Mouse (Mus musculus): Measurements from ENCODE around the gene Vamp8.

Vamp8 gene

DNA sequence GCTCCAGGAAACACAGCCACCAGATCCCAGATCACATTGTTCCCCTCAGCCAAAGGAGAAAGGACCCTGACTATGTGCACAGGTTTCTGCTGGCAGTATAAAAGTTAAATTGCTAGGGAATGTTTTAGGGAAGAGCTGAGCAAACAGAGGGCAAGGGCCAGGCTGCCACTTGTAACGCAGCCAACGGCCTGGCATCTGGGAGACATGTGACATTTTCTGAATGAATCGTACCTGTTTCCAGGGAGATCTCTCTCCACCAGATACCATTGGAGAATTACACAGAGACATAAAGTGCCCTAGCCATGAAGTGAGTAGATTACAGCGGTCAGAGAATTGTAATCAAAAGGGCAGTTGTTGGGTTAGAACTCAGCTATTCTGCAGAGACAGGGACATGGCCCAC lies 17.3 kb downstream of the Vamp8 start:
- ATAC-seq (ENCODE audit: low TSS enrichment) = no peak

DNA sequence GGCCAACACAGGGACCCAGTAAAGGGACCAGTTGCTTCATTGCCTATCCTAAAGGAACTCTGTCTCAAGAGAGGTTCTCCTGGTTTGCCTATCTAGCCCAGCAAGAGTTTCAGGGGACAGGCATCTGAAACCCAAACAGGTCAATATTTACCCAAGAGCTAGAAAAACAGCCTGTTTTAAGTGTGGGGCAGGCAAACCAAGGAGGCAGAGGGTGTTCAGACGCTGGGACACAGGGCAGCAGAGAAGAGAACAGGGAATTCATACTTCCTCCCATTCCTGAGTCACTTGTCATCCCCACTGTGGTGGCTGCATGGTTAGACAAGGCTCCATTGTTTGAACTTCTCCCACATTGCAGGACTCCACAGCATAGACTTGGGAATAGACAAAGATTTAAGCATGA lies 18.9 kb downstream of the Vamp8 start:
- ATAC-seq (ENCODE audit: low TSS enrichment) = peak; percentile 42; the same call in 1 of the 2 replicates

DNA sequence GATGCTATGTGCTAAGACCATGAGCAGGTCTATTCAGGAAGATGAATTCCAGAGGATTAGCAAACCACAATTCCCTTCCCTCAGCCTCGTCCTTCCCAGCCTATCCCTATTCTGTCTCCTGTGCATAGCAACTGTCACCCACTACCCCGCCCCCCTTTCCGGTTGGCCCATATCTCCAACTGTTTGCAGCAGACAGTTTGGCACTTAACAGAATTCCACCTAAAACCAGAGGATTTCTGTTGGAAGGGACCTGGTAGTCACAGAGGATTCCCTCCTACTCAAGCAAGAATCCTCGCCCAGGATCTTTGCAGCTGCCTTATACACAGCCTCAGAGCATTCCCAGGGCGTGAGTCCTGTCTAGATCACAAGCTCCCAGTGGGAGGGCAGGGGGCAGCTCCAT lies 19.4 kb downstream of the Vamp8 start:
- peak; percentile 92 for ATAC-seq (ENCODE audit: low TSS enrichment)

DNA sequence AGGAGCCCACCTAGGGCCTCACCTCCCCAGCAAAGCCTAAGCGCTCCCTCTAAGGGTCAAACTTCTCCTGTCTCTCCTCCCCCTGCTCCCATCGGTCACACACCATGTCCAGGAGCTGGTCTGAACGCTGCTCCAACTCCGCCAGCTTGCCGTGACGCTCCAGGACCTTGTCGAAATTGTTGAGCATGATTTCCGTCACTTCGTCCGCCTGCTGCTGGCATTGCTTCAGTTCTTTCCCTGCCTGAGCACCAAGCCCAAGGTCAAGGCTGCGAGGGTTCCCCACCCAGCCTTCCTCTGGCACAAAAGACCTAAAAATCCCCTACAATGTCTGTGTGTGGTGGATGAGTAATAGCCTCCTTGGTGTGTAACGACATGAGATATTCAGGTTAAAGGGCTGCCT lies 20.4 kb downstream of the Vamp8 start:
- no peak for ATAC-seq (ENCODE audit: low TSS enrichment)

DNA sequence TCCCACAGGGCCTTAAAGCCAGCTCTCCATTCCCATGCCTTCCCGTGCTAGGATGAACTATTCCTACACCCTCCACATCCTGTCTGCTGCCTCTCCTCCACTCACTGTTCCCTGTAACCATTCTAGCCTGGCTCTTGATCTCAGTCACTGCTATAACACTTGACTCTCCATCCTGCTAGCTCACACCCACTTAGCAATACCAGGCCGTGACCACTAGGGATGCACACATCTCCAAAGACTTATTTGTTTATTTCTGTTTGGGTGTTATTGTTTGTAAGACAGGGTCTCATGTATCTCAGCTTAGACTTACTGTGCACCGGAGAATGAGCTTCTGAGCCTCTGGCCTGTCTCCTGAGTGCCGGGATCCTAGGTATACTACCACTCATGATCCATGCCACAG lies 20.9 kb downstream of the Vamp8 start:
- ATAC-seq (ENCODE audit: low TSS enrichment) = no peak

DNA sequence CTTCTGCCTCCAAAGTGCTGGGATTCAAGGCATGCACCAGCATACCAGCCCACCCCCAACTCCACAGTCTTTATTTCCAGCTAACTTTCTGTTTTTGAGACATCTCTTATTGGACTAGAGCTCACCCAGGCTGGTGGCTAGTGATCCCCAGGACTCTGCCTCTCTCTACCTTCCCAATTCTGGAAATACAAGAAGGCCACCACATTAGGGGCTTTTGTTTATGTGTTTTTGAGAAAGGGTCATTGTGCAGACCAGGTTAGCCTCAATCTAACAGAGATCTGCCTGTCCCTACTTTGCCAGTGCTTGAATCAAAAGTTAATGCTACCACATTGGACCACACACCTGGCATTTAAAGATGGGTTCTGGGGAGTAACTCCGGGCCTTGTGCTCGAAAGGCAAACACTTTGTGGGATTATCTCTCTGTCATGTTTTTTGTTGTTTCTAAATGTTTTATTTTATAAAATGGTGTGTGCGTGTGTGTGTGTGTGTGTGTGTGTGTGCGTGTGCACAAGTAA lies 23.0 kb downstream of the Vamp8 start:
- no peak for ATAC-seq (ENCODE audit: low TSS enrichment)

DNA sequence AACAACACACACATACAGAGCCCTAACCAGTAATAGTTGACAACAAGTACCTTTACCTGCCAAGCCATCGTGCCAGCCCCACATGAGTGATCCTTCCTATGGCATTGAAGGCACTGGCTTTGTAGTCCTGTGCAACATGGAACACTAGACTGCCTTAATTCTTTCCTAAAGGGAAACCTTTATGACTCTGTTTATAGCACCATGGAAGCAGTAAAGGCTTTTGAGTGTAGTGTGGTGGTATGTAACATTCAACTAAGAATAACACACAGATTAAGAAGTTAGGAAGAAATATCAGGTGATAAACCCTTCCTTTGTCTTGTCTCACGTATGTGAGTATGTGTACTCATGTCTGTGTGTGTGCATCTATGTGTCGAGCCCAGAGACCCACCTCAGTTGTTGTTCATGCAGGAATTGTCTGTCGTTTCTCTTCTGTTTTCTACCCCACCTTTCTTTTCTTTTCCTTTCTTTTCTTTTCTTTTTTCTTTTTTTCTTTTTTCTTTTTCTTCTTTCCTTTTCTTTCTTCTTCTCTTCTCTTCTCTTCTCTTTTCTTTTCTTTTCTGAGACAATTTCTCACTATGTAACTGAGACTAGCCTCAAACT lies 23.6 kb downstream of the Vamp8 start, which contains the start of gene Rnf181:
Rnf181 (minus strand) TSS at position 113 of the 600 bp plus-strand sequence.
- no peak for ATAC-seq (ENCODE audit: low TSS enrichment)

DNA sequence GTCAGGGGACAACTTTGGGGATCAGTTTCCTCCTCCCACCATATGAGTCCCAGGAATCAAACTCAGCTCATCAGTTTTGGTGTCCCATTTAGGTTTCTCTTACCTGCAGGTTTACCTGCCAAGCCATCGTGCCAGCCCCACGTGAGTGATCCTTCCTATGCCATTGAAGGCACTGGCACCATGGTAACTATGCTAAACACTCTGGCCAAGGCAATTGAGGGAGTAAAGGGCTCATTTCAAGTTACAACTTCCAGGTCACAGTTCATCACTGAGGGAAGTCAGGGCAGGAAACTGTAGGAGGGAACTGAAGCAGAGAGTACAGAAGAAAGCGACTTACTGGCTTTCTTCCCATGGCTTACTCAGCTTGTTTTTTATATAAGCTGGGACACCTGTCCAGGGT lies 24.2 kb downstream of the Vamp8 start:
- ATAC-seq (ENCODE audit: low TSS enrichment) = no peak

DNA sequence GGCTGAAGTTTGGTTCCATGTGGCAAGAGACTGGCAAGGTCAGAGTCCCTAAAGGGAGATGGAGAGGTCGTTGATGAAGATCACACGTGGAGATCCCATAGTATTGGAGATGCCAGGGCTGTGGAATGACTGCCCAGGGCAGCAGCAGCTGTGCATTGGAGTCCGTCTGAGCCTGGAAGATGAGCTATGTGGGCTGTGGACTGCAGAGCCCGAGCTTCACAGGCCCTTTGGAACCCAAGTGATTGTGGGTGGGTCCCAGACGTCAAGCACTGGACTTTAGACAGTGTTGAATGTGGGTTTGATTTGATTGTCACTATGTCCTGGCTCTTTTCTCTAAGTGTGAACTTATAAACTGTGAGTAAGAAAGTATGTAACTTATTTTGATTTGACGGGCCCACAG lies 25.5 kb downstream of the Vamp8 start:
- ATAC-seq (ENCODE audit: low TSS enrichment) = no peak

DNA sequence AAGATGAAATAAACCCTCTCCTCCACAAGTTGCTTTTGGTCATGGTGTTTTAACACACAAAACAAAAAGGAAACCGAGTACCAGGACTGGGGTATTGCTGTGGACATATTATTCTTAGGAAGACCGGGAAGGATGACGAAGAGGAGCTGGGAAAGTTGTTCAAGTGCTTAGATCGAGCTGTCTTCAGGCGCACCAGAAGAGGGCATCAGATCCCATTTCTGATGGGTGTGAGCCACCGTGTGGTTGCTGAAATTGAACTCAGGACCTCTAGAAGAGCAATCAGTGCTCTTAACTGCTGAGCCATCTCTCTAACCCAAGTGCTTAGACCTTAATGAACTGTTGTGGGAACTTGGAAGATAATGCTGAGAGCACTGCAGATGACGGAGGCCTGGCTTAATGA lies 26.5 kb downstream of the Vamp8 start:
- no peak for ATAC-seq (ENCODE audit: low TSS enrichment)

DNA sequence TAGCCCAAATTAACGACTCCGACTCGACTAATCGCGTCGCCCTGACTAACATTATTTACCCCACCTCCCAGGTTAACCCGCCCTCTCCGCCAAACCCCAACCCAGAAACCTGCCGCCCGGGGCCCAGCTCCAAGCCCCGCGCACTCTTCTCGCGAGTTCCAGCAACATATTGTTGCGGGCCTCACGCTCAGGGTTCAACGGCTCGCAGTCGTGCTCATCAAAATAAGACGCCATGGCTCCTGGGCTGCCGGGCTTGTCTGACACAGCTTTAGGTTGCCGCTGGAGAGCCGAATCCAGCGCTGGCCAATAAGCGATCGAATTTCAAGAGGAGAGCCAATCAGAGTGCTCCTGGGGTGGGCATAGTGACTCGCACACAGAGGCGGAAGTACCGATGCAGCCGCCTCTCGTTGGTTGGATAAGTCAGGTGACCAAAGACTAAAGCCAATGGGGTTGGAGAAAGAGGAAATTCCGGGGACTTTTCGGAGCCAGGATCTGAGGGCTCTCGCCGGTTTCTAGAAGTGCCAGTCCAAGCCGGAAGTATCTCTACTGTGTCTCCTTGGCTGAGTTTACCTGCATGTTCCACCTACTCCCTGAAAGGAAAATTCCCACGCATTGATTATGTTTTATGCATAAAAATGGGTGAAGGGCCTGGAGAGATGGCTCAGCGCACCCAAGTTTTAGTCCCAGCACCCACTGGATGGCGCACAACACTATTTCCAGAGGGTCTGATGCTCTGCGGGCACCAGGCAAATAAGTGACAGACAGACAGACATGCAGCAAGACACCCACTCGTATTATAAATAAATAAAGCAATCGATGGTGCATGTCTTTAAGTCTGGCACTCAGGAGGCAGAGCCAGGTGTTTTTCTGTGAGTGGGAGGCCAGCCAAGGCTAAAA lies 28.1 kb downstream of the Vamp8 start:
- peak; percentile 97 for ATAC-seq (ENCODE audit: low TSS enrichment)

DNA sequence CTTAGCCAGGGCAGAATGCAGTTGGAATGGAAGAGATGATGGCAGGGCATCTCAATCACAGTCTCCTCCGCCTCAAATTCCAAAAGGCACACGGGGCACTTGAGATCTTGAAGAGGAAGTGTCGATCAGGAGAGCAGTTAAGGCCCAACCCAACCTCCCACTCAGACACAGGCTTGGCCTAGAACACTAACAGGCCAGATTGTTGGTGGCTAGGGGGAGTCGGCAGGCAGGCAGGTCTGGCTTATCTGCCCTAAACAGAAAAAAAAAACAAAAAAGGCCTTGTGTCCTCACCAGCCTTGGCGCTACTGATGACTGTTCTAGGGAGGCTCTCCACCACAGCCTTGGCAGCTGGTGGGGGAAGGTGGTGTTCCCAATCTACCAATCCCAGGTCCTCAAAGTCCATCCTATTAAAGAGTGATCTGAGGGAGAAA lies 29.4 kb downstream of the Vamp8 start:
- ATAC-seq (ENCODE audit: low TSS enrichment) = no peak

DNA sequence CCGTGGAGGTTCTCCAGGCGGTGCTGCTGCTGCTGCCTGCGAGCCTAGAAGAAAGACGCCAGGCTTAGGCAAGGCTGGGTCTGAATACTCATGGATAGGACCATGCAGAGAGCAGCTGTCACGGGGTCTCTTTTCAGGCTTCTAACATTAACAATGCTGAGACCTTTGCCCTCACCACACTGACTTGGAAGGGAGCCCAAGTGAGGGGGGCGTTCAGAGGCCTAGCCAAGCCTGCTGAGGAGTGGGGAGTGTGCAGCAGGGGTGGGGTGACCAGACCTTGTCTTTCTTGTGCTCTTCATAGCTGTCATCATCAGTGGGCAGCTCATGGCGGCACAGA lies 29.9 kb downstream of the Vamp8 start:
- no peak for ATAC-seq (ENCODE audit: low TSS enrichment)

DNA sequence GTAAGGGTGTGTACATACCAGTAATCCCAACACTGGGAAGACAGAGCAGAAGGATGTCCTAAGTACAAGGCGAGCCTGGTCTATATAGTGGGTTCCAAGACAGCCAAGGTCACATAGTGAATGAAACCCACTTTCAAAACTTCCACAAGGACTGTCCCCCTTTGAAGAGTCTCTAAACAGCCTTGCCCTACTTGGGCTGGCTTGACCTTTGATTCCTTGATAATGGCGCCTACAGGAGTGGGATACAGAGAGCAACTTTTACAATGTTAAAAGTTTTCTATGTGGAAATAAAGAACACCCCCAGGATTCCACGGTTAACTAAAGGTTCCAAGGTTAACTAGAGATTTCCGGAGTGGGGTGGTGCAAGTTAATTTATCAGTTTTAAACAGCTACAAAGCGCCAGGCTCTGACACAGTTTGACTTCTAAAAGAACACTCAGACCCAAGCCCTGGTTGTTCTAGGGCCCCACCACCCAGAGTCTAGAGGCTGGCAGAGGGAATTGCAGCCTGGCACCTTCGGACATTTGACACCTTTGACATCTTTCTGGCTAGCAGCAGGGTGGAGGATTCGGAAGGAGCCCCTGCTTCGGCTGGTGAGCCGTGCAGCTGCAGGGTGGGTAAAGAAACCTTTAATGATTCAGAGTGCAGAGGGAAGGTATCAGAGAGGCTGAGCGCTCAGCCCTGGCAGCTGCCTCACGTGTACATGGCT lies 30.5 kb downstream of the Vamp8 start:
- ATAC-seq (ENCODE audit: low TSS enrichment) = no peak

DNA sequence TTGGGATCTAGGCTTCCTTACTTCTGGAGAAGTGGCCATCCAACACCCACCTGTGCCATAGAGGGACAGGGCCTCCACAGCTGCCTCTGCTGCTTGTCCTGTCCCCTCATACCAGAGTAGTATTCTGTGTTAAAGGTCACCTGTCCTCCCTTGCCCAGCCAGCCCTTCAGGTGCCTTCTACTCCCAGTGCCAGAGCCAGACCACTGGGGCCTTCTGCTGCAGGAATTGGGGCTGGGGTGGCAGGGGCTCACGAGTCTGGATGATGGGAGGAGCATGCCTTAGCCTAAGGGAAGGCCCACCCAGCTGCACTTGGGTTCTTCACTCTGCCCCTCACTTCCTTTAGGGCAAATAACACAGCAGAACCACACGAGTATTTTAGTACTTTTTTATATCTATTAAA lies 31.2 kb downstream of the Vamp8 start:
- ATAC-seq (ENCODE audit: low TSS enrichment) = no peak

DNA sequence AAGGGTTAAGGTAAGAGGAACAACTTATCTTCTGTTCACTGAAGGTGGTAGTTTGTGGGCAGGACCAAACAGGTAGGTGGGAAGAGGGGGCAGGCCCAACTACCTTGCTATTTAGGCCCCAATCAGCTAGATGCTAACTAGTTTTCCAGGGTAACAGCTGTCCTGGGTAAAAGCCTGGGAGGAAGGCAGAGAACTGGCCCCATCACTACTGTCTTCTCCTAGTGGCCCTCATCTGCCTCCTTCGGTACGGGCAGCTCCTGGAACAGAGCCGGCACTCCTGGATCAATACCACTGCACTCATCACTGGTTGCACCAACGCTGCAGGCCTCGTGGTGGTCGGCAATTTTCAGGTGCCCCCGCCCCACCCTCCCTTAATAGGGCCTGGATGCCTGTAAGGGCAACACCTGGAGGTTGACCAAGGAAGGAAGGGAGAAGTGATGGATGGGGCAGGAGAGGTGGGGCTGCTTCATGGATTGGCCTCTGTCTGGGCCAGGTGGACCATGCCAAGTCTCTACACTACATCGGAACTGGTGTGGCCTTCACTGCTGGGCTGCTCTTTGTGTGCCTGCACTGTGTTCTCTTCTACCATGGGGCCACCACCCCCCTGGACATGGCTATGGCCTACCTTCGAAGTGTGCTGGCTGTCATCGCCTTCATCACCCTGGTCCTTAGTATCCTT lies 32.3 kb downstream of the Vamp8 start:
- ATAC-seq (ENCODE audit: low TSS enrichment) = no peak

DNA sequence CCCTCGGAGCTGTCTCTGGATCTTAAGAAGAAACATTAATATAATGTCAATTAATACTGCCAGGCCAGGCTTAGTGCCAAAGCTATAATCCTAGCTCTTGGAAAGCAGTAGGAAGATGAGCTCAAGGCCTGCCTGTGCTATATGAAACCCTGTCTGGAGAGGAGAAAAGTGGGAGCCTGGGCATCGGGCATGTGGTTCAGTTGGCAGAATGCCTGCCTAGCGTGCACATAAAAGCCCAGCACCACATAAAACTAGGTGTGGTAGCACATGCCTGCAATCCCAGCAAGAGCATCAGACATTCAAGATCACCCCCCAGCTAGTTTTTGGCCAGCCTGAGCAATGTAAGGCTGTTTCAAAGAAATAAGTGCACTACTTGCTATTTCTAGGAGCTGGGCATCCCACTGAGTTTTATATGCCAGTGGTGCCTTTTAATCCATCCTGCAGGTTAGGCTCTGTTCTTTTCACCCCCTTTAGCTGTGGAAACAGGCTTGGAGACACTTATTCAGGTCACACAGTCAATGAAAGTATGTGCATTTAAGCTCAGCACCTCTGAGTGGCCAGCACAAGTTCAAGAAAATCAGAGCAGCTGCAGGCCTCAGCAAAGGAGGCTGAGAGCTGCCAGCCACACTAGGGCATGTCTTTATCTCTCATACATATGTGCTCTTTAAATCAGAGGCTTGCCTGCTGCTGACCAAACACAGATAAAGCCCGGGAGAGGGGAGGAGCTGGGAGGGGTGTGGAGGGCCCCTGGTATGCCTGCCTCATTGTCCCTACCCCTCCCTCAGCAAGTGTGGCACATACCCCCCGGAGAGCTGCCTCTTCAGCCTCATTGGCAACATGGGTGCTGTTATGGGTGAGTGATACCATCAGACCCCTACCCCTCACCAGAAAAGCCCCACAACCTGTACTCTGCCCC lies 33.1 kb downstream of the Vamp8 start:
- no peak for ATAC-seq (ENCODE audit: low TSS enrichment)

DNA sequence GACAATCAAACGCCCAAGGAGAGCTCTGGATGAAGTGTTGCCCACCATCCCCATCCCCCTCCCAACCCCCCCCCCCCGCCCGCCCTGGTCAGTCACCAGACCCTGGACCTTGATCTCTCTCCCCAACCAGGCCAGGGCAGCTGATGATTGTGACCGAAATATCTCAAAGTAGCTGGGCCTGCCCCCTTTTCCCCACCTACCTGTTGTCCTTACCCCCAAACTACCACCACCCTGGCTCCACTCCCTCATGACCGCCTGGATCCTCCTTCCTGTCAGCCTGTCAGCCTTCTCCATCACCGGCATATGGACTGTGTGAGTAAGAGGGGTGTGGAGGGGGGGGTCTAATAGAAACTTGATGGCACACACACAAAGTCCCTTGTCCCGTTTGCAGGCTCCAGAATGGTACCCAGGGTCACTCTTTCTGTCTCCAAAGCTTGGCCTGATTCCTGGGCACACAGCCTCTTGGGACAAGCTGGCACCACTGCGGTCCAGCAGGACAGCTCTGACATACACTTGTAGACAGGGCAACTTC lies 34.4 kb downstream of the Vamp8 start:
- no peak for ATAC-seq (ENCODE audit: low TSS enrichment)

DNA sequence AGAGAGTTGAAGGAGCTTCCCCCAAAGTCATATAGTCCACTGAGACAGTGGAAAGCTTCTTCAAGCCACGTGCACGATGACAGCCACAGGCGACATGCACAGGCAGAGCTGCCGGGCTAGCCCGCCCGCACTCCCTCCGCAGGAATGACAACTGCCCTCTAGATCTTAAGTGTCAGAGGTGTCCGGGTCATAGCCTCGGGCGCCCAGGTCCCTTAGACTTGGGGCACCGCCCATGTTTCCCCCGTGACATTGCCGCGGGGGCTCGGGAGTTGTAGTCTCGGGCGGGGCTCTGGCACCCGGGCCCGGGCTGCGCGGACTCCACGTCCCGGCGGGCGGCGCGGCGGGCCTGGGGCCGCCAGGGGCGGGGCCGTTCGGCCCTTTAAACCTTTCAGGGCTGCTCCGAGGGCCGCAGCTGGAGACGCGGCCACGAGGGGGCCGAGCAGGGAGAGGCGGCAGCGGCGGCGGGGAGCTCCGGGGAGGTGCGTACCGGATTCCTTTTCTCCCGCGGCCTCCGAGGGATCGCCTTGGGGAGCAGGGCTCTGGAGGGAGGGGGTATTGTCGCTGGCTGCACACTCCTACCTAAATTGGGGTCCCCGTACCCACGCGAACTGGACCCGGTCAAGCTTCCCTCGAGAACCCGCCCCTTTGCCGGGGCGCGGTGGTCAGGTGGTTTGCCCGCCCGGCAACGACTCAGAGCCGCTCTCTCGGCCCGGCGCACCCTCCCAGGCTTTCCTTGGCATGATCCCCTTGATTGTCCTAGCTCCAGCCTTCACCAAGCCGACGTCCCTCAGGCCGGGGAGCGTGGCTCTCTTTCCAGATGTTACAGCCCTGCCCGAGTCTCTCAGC lies 35.2 kb downstream of the Vamp8 start, which contains the start of gene Tmem150a:
Tmem150a (plus strand) TSS at position 382 of the 846 bp plus-strand sequence.
- ATAC-seq (ENCODE audit: low TSS enrichment) = peak; percentile 51

DNA sequence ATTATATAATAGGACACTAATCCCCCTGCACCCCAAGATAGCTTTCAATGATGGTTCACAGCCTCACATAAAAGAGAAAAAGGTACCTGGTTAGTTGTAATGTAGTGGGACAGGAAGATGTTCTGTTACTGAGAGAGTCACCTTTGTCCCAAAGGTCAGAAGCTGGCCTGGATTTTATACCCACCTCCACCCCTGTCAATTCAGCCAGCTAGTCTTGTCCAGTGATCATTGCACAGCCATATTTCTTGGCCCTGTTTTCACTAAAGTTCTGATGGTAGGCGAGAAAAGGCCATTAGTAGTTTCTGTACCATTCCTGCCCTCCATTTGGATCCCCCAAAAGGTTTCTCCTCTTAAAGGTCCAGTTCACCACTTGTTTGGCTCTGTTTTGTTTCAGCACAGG lies 36.5 kb downstream of the Vamp8 start:
- no peak for ATAC-seq (ENCODE audit: low TSS enrichment)
